Mouse (Mus musculus): ENCODE results near the gene Cxcl5. TPM values are rescaled to one million over a fixed set of nuclear protein-coding genes. Genes with fewer than 3 reads are reported as not detected.
A peak's percentile ranks its signal among the peaks of the same experiment; 100 is the strongest.

Gene Cxcl5
- polyA plus RNA-seq (2017; shearing (Covaris generic)): not detected

DNA sequence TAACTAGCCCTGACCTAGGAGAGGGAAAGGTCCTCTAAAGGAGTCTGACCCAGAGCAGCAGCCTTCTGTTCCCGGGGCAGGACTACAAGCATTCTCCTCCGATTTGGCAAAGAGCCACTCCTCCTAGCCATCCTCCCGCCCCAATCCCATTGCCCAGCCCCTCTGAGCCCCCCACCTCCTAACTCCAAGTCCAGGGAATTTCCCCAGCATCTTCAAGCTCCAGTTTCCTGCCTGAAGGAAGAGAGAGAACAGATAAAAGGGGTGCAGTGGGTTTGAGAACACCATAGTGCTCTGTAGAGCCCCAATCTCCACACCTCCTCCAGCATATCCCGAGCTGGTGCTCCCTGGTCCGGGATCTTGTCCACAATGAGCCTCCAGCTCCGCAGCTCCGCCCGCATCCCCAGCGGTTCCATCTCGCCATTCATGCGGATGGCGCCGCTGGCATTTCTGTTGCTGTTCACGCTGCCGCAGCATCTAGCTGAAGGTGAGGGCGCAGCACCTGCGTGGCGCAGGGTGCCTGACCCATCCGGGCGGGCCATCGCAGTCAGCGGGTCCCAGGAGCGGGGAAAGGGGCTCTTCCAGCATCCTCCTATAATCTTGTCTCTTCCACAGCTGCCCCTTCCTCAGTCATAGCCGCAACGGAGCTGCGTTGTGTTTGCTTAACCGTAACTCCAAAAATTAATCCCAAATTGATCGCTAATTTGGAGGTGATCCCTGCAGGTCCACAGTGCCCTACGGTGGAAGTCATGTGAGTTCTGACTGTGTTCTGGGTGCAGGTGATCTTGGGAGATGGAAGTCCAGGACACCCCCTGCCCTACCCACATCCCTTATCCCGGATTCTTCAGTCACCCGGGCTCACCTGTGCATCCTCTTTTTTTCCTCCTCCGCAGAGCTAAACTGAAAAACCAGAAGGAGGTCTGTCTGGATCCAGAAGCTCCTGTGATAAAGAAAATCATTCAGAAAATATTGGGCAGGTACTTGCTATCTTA, at the start of gene Cxcl5:
Cxcl5 (plus strand) TSS at position 284 of the 989 bp plus-strand sequence.
- ATAC-seq: no peak

GRCm38 (mm10) chr5:90711409-90711808, 47.8 kb upstream of the Cxcl5 start:
- no peak for ATAC-seq

- no peak for ATAC-seq
Observed at GRCm38 (mm10) chr5:90717937-90718336, 41.2 kb upstream of the Cxcl5 start.

GRCm38 (mm10) chr5:90722656-90723055, 36.5 kb upstream of the Cxcl5 start:
- ATAC-seq: no peak

DNA sequence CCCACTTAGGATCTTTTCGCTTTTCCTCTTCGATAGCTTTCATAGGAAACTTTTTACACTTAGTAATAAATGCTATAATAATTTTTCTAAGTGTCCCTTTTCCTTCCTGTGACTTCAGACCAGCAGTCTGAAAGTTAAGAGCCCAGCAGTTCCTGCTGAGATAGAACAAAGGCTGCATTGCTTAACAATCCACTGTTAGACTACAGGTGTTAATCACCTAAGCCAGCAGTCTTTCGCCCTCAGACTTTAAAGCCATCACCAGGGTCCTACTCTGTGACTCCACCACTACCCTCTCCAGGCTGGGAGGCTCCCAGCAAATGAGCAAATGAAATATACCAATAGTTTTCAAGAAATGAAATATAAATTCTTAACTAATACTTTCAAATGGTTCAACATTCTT, 30.9 kb upstream of the Cxcl5 start:
- ATAC-seq: no peak

GRCm38 (mm10) chr5:90731480-90731879, 27.7 kb upstream of the Cxcl5 start:
- no peak for ATAC-seq

GRCm38 (mm10) chr5:90742029-90742428, 17.1 kb upstream of the Cxcl5 start:
- peak; percentile 90 for ATAC-seq

GRCm38 (mm10) chr5:90753934-90754333, 5.2 kb upstream of the Cxcl5 start:
- ATAC-seq: no peak

GRCm38 (mm10) chr5:90758020-90758605, 1.0 kb upstream of the Cxcl5 start:
- ATAC-seq: no peak

- no peak for ATAC-seq
Observed at GRCm38 (mm10) chr5:90760303-90760702, 1.1 kb downstream of the Cxcl5 start.

DNA sequence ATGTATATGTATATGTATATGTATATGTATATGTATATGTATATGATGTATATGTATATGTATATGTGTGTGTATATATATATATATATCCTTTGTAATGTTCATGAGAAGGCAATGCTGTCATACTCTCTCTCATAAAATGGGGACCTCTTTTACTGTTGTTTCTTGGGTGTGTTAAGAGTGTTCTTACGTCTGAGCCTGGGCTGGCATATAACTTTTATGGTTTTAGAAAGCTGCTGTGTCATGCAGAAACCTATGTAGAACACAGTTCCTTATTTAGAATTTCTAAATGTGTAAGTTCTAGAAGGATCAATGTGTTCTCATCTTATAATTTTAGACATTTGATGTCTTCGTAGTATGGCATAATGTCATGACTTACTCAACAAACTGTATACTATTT, 1.7 kb downstream of the Cxcl5 start:
- no peak for ATAC-seq

GRCm38 (mm10) chr5:90761834-90762233, 2.7 kb downstream of the Cxcl5 start:
- no peak for ATAC-seq

- no peak for ATAC-seq
Observed at GRCm38 (mm10) chr5:90763912-90764665, 4.9 kb downstream of the Cxcl5 start.

DNA sequence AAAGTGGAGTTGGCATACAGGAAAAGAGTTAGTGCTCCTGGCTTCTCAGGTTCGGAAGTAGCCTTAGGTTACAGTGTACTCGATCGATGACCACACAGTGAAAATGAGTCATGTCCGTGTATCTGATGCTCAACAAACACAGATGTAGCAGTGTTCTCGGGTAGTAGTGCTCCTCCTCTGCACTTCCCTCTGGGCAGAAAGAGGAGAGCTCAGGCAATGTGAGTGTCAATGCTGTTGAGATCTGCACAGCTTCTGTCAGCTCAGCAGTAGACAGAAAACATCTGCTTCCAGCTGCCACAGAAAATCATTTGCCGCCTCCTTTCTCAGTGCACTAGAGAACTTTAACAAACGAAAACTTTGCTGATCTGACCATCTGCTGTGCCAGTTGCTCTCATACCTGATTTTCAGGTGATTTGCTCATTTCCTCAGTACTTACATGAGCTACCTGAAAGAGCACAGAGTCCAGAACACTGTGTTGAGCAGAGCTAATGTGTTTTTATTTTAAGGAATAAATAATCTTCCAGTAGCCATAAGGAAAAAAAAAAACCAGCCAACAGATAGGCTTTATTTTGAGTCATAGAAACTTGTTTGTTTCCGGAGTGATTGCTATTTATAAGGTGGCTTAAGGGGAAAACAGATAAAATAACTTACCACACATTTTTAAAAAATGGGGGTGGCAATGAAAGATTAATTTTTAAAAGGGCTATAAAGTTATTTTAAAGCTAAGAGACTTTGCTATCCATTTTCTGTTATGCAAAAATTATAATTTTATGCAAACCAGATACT, 6.9 kb downstream of the Cxcl5 start:
- no peak for ATAC-seq

DNA sequence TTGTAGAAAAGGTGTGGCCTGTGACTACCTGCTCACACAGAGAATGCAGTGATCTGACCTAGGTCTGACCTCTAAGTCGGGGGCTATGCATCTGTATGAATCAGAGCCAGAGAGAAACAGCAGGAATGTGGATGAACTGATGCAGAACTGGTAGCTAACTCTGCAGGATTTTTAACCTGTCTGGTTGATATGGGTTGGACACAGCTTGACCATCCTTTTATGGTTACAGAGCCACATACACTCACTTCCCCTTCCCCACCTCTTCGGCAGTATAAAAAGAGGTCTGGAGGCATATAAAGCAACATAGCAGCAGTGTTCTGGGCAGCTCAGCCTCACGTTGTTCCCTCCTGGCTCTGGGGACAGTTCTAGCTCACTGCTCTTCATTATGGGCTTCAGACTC, 9.1 kb downstream of the Cxcl5 start, which contains the start of gene Ppbp:
Ppbp (plus strand) TSS at position 301 of the 400 bp plus-strand sequence.
- ATAC-seq: no peak

GRCm38 (mm10) chr5:90771369-90771768, 12.2 kb downstream of the Cxcl5 start:
- no peak for ATAC-seq

DNA sequence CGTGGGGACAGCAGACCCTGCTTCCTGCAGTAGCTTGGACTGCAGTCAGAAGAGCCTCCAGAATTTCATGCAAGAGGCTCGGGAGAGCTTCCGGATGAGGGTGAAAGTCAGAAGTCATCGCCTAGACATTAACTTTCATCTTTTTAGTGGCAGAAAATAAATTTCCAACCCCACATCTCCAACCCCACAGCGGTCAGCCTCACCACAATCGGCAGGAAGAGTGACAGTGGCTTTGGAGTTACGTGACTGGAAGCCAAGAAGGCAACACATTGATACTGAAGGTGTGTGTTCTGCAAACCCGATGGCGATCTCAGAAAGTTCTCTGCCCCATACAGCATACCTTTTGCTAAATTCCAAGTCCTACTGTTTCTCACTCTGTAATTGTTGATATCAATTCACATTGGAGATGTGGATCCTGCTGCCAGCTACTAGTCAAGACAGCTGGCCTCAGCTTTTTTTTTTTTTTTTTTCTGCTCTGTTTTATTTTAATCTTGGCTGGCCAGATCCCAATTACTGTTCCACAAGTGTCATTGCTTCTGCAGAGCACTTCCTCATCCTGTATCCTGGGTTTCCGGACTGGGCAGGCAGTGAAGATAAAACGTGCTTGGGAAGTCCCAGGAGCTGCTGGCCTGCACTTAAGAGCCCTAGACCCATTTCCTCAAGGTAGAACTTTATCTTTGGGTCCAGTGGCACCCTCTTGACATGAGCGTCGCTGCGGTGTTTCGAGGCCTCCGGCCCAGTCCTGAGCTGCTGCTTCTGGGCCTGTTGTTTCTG, 12.9 kb downstream of the Cxcl5 start, which contains the start of gene Pf4:
Pf4 (plus strand) TSS at position 556 of the 774 bp plus-strand sequence.
- ATAC-seq: no peak

DNA sequence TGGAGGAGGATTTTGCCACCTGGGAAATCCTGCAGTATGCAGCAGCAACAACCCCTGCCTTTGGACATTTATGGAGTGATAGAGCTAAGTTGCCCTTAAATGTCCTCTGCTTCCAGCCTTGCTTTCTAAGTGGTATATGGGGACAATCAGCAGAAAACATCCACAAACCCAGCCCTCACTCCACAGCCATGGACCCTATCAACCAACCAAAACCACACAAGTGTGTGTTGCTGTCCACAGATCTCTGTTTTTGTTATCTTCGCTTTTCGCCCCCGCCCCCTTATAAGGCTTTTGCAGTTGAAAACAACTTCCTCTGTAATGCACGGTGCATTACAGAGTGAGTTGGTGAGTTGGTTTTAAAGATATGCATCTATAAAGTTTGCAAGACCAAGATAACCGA, 16.4 kb downstream of the Cxcl5 start:
- ATAC-seq: no peak

DNA sequence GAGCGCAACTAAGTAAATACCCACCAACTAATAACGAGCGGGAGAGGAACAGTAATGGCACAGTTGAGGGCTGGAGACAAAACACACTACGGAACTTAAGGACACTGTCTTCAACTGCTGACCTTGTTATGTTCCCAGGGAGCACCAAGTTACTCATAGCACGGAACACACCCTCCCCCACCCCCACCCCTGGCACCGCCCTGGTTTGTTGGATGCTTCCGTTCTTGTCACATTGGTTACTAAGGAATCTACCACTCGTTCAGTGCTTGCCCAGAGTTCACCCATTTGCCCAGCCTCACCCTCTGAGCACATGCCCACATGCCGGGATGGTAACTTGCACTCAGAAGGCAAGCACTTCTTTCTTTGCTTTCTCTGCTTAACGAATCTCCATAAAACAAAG, 18.5 kb downstream of the Cxcl5 start:
- ATAC-seq: no peak

DNA sequence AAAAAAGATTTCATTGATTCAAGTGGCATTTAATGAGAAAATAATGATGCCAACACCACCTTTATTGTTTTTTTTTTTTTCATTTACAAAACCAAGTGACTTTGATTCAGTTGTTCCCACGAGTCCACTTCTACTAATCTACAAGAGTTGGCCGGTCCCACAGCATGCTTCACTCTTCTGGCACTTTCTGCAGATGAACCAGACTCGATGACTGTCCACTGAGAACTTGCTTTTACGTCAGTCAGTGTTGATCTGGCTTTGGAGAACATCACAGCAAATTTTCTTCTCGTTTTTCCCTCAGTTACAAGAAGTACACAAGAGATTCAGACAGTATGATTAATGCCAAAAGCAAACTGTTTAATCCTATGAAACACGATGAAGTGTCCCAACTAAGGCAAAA, 19.7 kb downstream of the Cxcl5 start:
- ATAC-seq: no peak

GRCm38 (mm10) chr5:90783697-90784096, 24.5 kb downstream of the Cxcl5 start:
- no peak for ATAC-seq
